Mouse (Mus musculus) ES-Bruce4 (cell line): ENCODE results near the gene Ccdc184. TPM values are rescaled to one million over a fixed set of nuclear protein-coding genes. Genes with fewer than 3 reads are reported as not detected.
A peak's percentile ranks its signal among the peaks of the same experiment; 100 is the strongest.

Experiments
- H3K27ac ChIP-seq: 2 replicates; pipeline ENCODE4 v1.5.1; 2012; ENCODE audit warnings: low read length, inconsistent platforms; ENCODE audit not compliant: insufficient read depth
- H3K27me3 ChIP-seq: 2 replicates; pipeline ENCODE4 v1.6.1; 2012; ENCODE audit warnings: mild to moderate bottlenecking, low read length, inconsistent platforms; ENCODE audit not compliant: control insufficient read depth, poor library complexity, insufficient read depth, severe bottlenecking
- H3K36me3 ChIP-seq: 2 replicates; pipeline ENCODE4 v1.6.1; 2012; ENCODE audit warnings: inconsistent platforms, mild to moderate bottlenecking, low read length, moderate library complexity; ENCODE audit not compliant: control insufficient read depth, poor library complexity, insufficient read depth, severe bottlenecking
- H3K4me1 ChIP-seq: one replicate; pipeline ENCODE4 v1.8.1; 2011; ENCODE audit warnings: low read length; ENCODE audit not compliant: control insufficient read depth, insufficient read depth
- H3K4me3 ChIP-seq: 2 replicates; pipeline ENCODE4 v1.5.1; 2011; ENCODE audit warnings: low read depth, mild to moderate bottlenecking, low read length
- H3K9ac ChIP-seq: 2 replicates; pipeline ENCODE4 v1.6.1; 2012; ENCODE audit warnings: low read depth, mild to moderate bottlenecking, inconsistent platforms; ENCODE audit not compliant: poor library complexity, severe bottlenecking
- H3K9me3 ChIP-seq: replicated peaks from 2 replicates; pipeline ENCODE4 v1.6.1; 2012; ENCODE audit warnings: mild to moderate bottlenecking, low read length, inconsistent platforms; ENCODE audit not compliant: control insufficient read depth, poor library complexity, insufficient read depth, severe bottlenecking
- CTCF ChIP-seq: IDR thresholded peaks from one replicate; pipeline ENCODE4 v1.8.1; 2011; ENCODE audit warnings: low read depth, low read length
- EP300 ChIP-seq: IDR thresholded peaks from 2 replicates; pipeline ENCODE4 v1.6.1; 2011; ENCODE audit warnings: low read depth, low read length; ENCODE audit not compliant: insufficient read depth
- POLR2A ChIP-seq: IDR thresholded peaks from one replicate; pipeline ENCODE4 v1.8.1; 2011; ENCODE audit warnings: low read length; ENCODE audit not compliant: insufficient read depth
- polyA plus RNA-seq: library from polyadenylated mRNA; stranded (reverse); fragments of >200 nt; gene quantifications from 2 replicates; pipeline ENCODE4 v1.2.4, GENCODE M21; 2011; ENCODE audit warnings: low read depth; ENCODE audit not compliant: missing spikeins, insufficient read depth, insufficient read length

Ccdc184 gene
- polyA plus RNA-seq, 1 experiment, result 0.81 TPM

DNA sequence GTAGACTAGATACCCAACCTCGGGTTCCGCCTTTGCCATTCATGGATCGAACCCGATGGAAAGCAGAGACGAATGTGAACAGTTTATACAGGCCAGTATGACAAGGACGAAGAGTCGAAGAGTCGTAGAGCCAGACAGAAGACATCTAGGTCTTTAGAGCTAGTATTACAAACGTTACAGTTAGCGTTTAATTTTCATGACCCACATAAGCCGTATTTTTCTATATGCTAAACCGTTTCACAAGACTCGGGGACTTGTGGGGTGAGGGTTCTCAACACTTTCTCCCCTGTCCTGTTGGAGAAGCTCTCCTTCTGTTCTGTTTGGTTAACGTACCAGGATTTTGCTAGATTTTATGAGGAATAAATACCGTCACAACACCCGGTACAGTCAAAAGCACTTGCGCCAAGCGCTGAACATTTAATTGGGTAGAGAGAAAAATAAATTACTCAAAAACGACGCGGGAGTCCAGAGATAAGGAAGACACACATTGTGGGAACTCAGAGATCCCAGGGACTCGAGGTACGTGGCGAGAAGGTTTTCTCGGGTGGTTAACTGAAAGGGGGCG, 13.7 kb downstream of the Ccdc184 start:
- peak overlapping the region; percentile 38 for H3K9ac ChIP-seq
- H3K27me3 ChIP-seq, result no peaks in the 10 kb centered on the region
- peak overlapping the region; percentile 78 for H3K4me3 ChIP-seq
- no peaks in the 10 kb centered on the region for H3K9me3 ChIP-seq
- no peaks in the 10 kb centered on the region for H3K36me3 ChIP-seq
- H3K27ac ChIP-seq, result peak overlapping the region; percentile 48; the same call in 1 of the 2 replicates
- no peak for TF ChIP-seq EP300
- no peak for TF ChIP-seq CTCF
- no peak for TF ChIP-seq POLR2A
- H3K4me1 ChIP-seq, result peaks cover 2% of the 10 kb centered on the region

DNA sequence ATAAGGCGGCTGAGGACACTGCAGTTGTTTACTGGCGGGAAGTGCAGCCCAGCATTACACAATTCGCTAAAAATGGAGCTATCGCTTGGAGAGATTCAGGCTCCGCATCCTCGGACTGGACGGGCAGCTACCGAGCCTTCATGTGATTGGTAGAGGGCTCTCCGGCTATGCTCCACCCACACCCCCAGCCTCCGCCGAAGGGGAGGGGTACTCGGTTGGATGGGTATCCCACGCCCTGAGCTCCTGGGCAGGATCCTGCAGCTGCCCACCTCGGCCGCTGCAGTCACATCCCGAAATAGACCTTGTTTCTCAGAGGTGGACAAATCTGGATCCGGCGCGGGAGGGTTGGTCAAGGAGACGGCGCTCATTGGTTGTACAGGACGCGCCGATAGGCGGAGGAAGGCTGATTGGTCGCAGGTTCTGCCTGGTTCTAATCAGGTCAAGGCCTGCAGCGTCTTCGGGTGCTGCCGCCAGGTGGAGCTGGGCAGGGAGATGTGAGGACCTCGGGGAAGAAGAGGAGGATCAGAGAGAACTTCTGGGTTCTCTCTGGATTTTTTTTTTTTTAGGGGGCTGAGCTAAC, 14.3 kb downstream of the Ccdc184 start:
- TF ChIP-seq CTCF (peak; percentile 88), POLR2A (no peak), EP300 (0 out of 2 replicates have a peak, but pooled peaks have one; percentile 23)
- Histone ChIP-seq H3K9ac (peak overlapping the region; percentile 38), H3K4me1 (peaks cover 2% of the 10 kb centered on the region), H3K36me3 (no peaks in the 10 kb centered on the region), H3K27ac (peak overlapping the region; percentile 48; the same call in 1 of the 2 replicates), H3K4me3 (peak overlapping the region; percentile 78), H3K27me3 (no peaks in the 10 kb centered on the region), H3K9me3 (no peaks in the 10 kb centered on the region)

DNA sequence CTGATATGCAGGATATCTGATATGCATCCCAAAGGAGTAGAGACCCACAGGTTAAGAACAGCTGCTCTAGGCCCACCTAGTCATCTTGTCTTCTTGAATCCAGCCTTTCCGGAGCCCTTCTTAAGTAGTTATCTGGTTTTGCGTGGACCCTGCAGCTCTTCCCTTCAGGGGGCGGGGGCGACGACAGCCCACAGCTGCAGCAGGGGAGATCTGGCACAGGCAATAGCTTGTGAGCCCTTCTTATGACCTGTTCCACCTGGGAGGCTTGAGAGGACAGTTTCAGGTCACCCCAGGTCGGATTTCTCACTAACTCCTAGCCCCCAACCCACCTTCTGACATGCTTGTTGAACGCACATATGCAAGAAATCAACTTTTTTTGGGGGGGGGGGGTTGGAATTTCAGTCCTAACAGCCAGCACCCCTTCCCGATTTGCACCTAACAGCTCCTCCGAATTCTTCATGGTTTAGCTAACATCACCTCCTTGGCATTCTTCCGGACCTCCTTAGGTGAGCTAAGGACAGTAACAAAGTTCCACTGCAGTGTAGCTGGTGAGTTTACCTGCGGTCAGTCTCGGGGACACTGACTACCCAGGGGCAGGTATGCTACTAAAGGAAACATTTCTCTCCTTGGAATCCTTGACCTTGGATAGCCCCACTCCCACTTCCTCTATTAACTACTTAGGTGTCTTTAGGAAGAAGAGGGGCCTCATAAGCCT, 15.1 kb downstream of the Ccdc184 start:
- Histone ChIP-seq H3K4me3 (no peak overlapping the region), H3K27ac (no peak overlapping the region), H3K9me3 (no peaks in the 10 kb centered on the region), H3K9ac (no peak overlapping the region), H3K4me1 (peaks cover 2% of the 10 kb centered on the region), H3K36me3 (no peaks in the 10 kb centered on the region), H3K27me3 (no peaks in the 10 kb centered on the region)
- TF ChIP-seq EP300, result no peak

DNA sequence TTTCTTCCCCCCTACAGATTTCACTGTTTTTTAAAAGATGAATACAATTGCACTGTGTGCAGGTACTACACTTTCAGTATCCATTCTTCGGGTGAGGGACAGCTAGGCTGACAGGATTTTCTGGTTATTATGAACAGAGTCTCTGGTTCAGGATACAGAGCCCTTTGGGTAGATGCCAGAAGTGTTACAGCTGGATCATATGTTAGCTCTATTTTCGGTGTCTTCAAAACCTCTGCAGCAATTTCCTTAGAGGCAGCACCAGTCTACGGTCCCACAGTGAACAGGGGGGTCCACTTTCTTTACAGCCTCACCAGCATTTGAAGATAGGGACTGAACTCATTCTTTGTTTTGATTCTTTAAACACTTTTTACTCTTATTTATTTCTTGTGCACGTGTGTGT, 17.5 kb downstream of the Ccdc184 start:
- Histone ChIP-seq H3K4me3 (no peak overlapping the region), H3K4me1 (peaks cover 2% of the 10 kb centered on the region)
- TF ChIP-seq CTCF (no peak), POLR2A (no peak), EP300 (no peak)

DNA sequence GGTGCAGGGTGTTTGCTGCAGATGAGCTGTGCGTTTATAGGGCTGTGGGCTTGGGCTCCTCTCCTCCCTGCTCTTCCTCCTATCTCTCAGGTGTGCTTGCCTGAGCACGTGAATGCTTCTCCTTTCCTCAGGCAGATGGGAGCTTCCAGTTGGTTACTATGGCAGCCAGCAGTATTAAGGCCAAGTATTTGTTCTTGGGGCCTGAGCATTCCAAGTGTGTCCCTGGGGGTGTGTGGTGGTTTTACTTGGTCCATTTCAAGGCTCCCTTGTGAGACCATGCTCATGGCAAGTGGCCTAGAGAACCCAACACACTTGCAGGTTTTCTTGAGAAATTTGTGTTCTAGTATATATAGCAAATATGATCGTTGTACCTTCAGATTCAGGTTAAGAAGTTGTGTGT, 28.5 kb downstream of the Ccdc184 start, which contains the start of gene Olfr288:
TSS of gene Olfr288 (minus strand) at position 101 of the 400 bp plus-strand sequence.
- Histone ChIP-seq H3K4me3 (no peak within 1 kb of the TSS), H3K9me3 (no peaks in the 10 kb centered on the region), H3K9ac (no peak within 1 kb of the TSS), H3K4me1 (no peaks in the 10 kb centered on the region), H3K36me3 (no peaks in the 10 kb centered on the region), H3K27me3 (peaks cover 1% of the 10 kb centered on the region), H3K27ac (no peak within 1 kb of the TSS)
- no peak for TF ChIP-seq EP300
- TF ChIP-seq POLR2A, result no peak
- no peak for TF ChIP-seq CTCF

More for the DNA sequence above, 17.5 kb downstream of the Ccdc184 start:
- no peaks in the 10 kb centered on the region for H3K9me3 ChIP-seq
- H3K36me3 ChIP-seq, result no peaks in the 10 kb centered on the region
- H3K9ac ChIP-seq, result no peak overlapping the region
- H3K27ac ChIP-seq, result no peak overlapping the region
- H3K27me3 ChIP-seq, result no peaks in the 10 kb centered on the region

DNA sequence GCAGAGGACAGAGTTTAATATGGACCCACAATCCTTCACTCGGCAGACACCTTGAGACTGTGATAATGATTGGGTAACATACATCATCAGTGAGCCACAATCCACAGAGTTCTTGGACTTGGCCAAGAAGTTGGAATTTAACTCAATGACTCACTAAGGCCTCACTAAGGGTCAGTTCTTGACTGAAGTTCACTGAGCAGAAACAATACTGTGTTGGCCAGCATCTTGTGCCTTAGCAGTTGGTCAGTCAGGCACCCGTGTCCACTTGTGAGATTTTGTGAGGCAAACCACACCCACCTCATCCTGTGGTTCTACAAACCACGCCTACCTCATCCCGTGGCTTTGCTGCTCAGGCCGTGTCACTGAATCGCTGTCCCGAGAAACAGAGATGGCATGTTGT, 42.7 kb downstream of the Ccdc184 start:
- no peaks in the 10 kb centered on the region for H3K36me3 ChIP-seq
- no peak overlapping the region for H3K9ac ChIP-seq
- H3K9me3 ChIP-seq, result no peaks in the 10 kb centered on the region
- H3K4me3 ChIP-seq, result no peak overlapping the region
- TF ChIP-seq CTCF, result no peak
- no peak for TF ChIP-seq EP300
- no peak for TF ChIP-seq POLR2A
- no peak overlapping the region for H3K27ac ChIP-seq
- H3K27me3 ChIP-seq, result no peaks in the 10 kb centered on the region
- no peaks in the 10 kb centered on the region for H3K4me1 ChIP-seq
